Mouse (Mus musculus): Measurements from ENCODE around the gene Fbxo24. TPM values are rescaled to one million over a fixed set of nuclear protein-coding genes. Genes with fewer than 3 reads are reported as not detected.

Gene Fbxo24
- polyA plus RNA-seq, 1 experiment from 2014 or later: 0.11 TPM

- ATAC-seq (ENCODE audit: low FRiP score, low TSS enrichment): peak; percentile 1; the same call in 1 of the 2 replicates
These were observed 28.6 kb downstream of the Fbxo24 start for GRCm38 (mm10) chr5:137600281-137600618.

GRCm38 (mm10) chr5:137599600-137599999, 29.2 kb downstream of the Fbxo24 start:
- TF ChIP-seq EP300 (optimal IDR thresholded peaks at IDR 0.05) (no peak), CTCF (IDR thresholded peaks at IDR 0.05; ENCODE audit: low read depth) (no peak)
- Histone ChIP-seq H3K9ac (ENCODE audit: low read length) (peak overlapping the region; percentile 84), H3K27me3 (ENCODE audit: control insufficient read depth, insufficient read depth, low read length) (no peaks in the 10 kb centered on the region), H3K4me3 (ENCODE audit: low read depth, low read length) (peak overlapping the region; percentile 74), H3K4me2 (replicated peaks; ENCODE audit: low read depth) (peak overlapping the region; percentile 91), H3K27ac (replicated peaks) (peak overlapping the region; percentile 50; the same call in 1 of the 2 replicates), H3K36me3 (ENCODE audit: control insufficient read depth, insufficient read depth, low read length) (no peaks in the 10 kb centered on the region), H3K4me1 (replicated peaks; ENCODE audit: control insufficient read depth, insufficient read depth) (peaks cover 7% of the 10 kb centered on the region), H3K9me3 (ENCODE audit: control insufficient read depth, low read length) (no peaks in the 10 kb centered on the region)
- 64% methylated on average over 9 of the region's 9 CpGs for WGBS
- ATAC-seq (ENCODE audit: low FRiP score, low TSS enrichment): no peak
- no peak for DNase-seq (ENCODE audit: low spot score)

More at GRCm38 (mm10) chr5:137600281-137600618, 28.6 kb downstream of the Fbxo24 start:
- peak overlapping the region; percentile 74 for H3K4me3 ChIP-seq (ENCODE audit: low read depth, low read length)
- no peaks in the 10 kb centered on the region for H3K9me3 ChIP-seq (ENCODE audit: control insufficient read depth, low read length)
- H3K4me2 ChIP-seq (replicated peaks; ENCODE audit: low read depth): peak overlapping the region; percentile 91
- H3K9ac ChIP-seq (ENCODE audit: low read length): peak overlapping the region; percentile 84
- no peaks in the 10 kb centered on the region for H3K36me3 ChIP-seq (ENCODE audit: control insufficient read depth, insufficient read depth, low read length)
- no peaks in the 10 kb centered on the region for H3K27me3 ChIP-seq (ENCODE audit: control insufficient read depth, insufficient read depth, low read length)
- H3K27ac ChIP-seq (replicated peaks): peak overlapping the region; percentile 50
- WGBS: under 1% methylated on average over 19 of the region's 19 CpGs
- H3K4me1 ChIP-seq (replicated peaks; ENCODE audit: control insufficient read depth, insufficient read depth): peaks cover 7% of the 10 kb centered on the region
- no peak for DNase-seq (ENCODE audit: low spot score)
- TF ChIP-seq CTCF (IDR thresholded peaks at IDR 0.05; ENCODE audit: low read depth) (peak; percentile 8; the same call in 1 of the 2 replicates), EP300 (optimal IDR thresholded peaks at IDR 0.05) (no peak)

GRCm38 (mm10) chr5:137598100-137598826, 30.5 kb downstream of the Fbxo24 start:
- Histone ChIP-seq H3K27me3 (ENCODE audit: control insufficient read depth, insufficient read depth, low read length) (no peaks in the 10 kb centered on the region), H3K4me3 (ENCODE audit: low read depth, low read length) (no peak overlapping the region), H3K27ac (replicated peaks) (no peak overlapping the region), H3K9ac (ENCODE audit: low read length) (no peak overlapping the region), H3K36me3 (ENCODE audit: control insufficient read depth, insufficient read depth, low read length) (no peaks in the 10 kb centered on the region), H3K4me1 (replicated peaks; ENCODE audit: control insufficient read depth, insufficient read depth) (peaks cover 7% of the 10 kb centered on the region), H3K9me3 (ENCODE audit: control insufficient read depth, low read length) (no peaks in the 10 kb centered on the region), H3K4me2 (replicated peaks; ENCODE audit: low read depth) (no peak overlapping the region)
- WGBS: 78% methylated on average over 2 of the region's 2 CpGs
- no peak for DNase-seq (ENCODE audit: low spot score)
- no peak for ATAC-seq (ENCODE audit: low FRiP score, low TSS enrichment)
- TF ChIP-seq CTCF (IDR thresholded peaks at IDR 0.05; ENCODE audit: low read depth) (no peak), EP300 (optimal IDR thresholded peaks at IDR 0.05) (no peak)

- no peak for TF ChIP-seq CTCF (IDR thresholded peaks at IDR 0.05; ENCODE audit: low read depth)
- TF ChIP-seq EP300 (optimal IDR thresholded peaks at IDR 0.05): no peak
- H3K9me3 ChIP-seq (ENCODE audit: control insufficient read depth, low read length): no peaks in the 10 kb centered on the region
- no peaks in the 10 kb centered on the region for H3K36me3 ChIP-seq (ENCODE audit: control insufficient read depth, insufficient read depth, low read length)
- no peak overlapping the region for H3K27ac ChIP-seq (replicated peaks)
- 93% methylated on average over 6 of the region's 6 CpGs for WGBS
- DNase-seq (ENCODE audit: low spot score) (no peak), ATAC-seq (ENCODE audit: low FRiP score, low TSS enrichment) (no peak)
- no peak overlapping the region for H3K4me2 ChIP-seq (replicated peaks; ENCODE audit: low read depth)
- H3K4me3 ChIP-seq (ENCODE audit: low read depth, low read length): no peak overlapping the region
- no peaks in the 10 kb centered on the region for H3K27me3 ChIP-seq (ENCODE audit: control insufficient read depth, insufficient read depth, low read length)
- H3K4me1 ChIP-seq (replicated peaks; ENCODE audit: control insufficient read depth, insufficient read depth): peaks cover 7% of the 10 kb centered on the region
- H3K9ac ChIP-seq (ENCODE audit: low read length): no peak overlapping the region
These were observed 31.2 kb downstream of the Fbxo24 start for GRCm38 (mm10) chr5:137597625-137598024.

- WGBS: 34% methylated on average over 23 of the region's 30 CpGs
- Histone ChIP-seq H3K36me3 (ENCODE audit: control insufficient read depth, insufficient read depth, low read length) (no peaks in the 10 kb centered on the region), H3K4me2 (replicated peaks; ENCODE audit: low read depth) (0 out of 2 replicates have a peak overlapping the region, but pooled peaks have one; percentile 15), H3K9ac (ENCODE audit: low read length) (no peak overlapping the region), H3K4me3 (ENCODE audit: low read depth, low read length) (no peak overlapping the region), H3K27ac (replicated peaks) (no peak overlapping the region), H3K4me1 (replicated peaks; ENCODE audit: control insufficient read depth, insufficient read depth) (peaks cover 7% of the 10 kb centered on the region), H3K9me3 (ENCODE audit: control insufficient read depth, low read length) (no peaks in the 10 kb centered on the region), H3K27me3 (ENCODE audit: control insufficient read depth, insufficient read depth, low read length) (no peaks in the 10 kb centered on the region)
- no peak for DNase-seq (ENCODE audit: low spot score)
- no peak for TF ChIP-seq EP300 (optimal IDR thresholded peaks at IDR 0.05)
- TF ChIP-seq CTCF (IDR thresholded peaks at IDR 0.05; ENCODE audit: low read depth): no peak
- no peak for ATAC-seq (ENCODE audit: low FRiP score, low TSS enrichment)
These were observed 32.1 kb downstream of the Fbxo24 start for GRCm38 (mm10) chr5:137596601-137597261.

GRCm38 (mm10) chr5:137595921-137596320, 32.9 kb downstream of the Fbxo24 start:
- Histone ChIP-seq H3K36me3 (ENCODE audit: control insufficient read depth, insufficient read depth, low read length) (no peaks in the 10 kb centered on the region), H3K4me1 (replicated peaks; ENCODE audit: control insufficient read depth, insufficient read depth) (peaks cover 7% of the 10 kb centered on the region), H3K27me3 (ENCODE audit: control insufficient read depth, insufficient read depth, low read length) (no peaks in the 10 kb centered on the region), H3K4me3 (ENCODE audit: low read depth, low read length) (no peak overlapping the region), H3K4me2 (replicated peaks; ENCODE audit: low read depth) (no peak overlapping the region), H3K9ac (ENCODE audit: low read length) (no peak overlapping the region), H3K27ac (replicated peaks) (no peak overlapping the region), H3K9me3 (ENCODE audit: control insufficient read depth, low read length) (no peaks in the 10 kb centered on the region)
- DNase-seq (ENCODE audit: low spot score): no peak
- no peak for ATAC-seq (ENCODE audit: low FRiP score, low TSS enrichment)
- TF ChIP-seq EP300 (optimal IDR thresholded peaks at IDR 0.05) (no peak), CTCF (IDR thresholded peaks at IDR 0.05; ENCODE audit: low read depth) (no peak)
- 75% methylated on average over 7 of the region's 7 CpGs for WGBS

All from stomach, postnatal 0 days (tissue).